Mouse (Mus musculus): ENCODE data around the gene Bhlhe40.

- no peak for TF ChIP-seq CTCF (IDR thresholded peaks at IDR 0.05)
- TF ChIP-seq EP300 (IDR thresholded peaks at IDR 0.05): no peak
These were observed 24.0 kb downstream of the Bhlhe40 start for GRCm38 (mm10) chr6:108684430-108684829.

All from lung, postnatal 0 days (tissue).